Mouse (Mus musculus): ENCODE data around the gene Aoc3.
"Not testable (repeated sequence)": the region's sequence is repeated elsewhere in the genome, so short reads cannot be mapped to it uniquely, and the experiment has no call there.

Aoc3 gene

DNA sequence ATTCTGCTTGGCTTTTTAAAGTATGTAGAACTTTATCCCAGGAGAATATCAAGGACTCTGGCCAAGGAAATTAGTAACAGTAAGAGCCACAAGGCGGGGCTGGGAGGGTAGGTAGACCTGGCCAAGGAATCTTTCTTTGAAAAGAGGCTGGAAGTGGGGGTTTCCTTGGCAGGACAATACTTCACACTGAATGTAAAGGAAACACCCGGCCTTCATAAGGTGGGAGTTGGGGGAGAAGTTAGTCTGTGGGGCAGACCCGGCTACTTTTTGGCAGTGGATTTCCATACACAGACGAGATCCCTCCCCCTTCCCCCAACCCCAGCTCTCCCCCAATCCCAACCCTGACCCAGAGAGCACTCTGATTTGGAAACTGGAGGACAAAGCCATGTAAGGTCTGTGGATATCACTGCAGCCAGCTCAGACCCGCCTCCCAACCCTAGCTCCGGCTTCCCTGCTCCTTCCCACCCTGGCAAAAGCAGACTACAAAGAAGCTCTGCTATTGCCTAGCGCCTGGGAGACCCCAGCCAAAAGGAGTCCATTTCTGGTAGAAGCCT, at the start of gene Aoc3:
TSS of gene Aoc3 (plus strand) at position 235 of the 554 bp plus-strand sequence.
- DNase-seq: no peak

DNA sequence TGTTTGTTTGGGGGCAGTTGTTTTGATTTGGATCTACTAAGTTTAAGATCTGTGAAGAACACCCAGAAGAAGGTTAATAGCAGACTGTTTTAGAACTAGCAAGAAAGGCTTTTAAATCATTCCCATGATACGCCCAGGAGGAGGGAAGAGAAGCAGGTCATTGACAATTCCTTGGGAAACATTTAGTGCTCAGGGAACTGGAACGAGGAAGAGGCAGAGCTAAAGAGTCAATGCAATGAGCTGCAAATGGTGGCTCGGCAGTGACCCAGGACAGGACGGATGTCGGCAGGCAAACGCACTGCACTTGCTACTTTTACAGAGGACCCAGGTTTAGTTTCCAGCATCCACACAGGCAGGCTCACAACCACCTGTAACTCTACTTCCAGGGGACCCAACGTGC, 49.6 kb upstream of the Aoc3 start:
- no peak for DNase-seq

DNA sequence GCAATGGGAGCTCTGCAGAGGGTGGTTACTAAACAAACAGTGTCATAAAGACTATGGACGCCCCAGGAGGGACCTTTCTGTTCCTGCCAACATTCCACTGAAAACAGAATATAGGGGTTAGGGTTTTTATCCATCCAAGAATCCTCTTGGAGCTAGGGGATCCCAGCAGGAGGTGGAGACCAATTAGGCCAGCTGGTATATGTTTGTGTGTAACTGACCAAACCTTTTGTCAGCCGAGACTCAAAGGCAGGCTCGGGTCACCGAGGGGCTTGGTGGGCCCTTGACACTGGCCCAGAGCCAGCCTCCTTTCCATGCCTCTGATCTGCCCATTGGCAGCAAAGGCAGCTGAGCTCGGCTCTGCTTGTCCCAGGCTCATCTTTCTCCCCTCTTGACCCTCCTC, 47.5 kb upstream of the Aoc3 start:
- DNase-seq: no peak

DNA sequence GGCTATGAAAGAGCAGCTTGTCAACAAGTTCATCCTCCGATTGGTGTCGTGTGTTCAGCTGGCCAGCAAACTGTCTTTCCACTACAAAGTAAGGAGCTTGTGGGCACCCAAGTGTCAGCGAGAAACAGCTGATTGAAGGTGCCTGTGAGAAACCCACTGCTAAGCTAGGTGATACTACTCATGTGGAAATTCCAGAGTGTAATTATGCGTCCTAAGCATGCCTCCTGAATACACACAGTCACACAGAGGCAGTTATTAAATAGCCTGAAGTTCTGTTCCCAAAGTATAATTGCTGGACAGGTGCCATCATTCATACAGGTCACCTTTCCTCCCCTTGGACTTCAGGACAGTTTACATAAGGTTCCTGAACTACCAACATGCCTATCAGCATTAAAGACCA, 46.6 kb upstream of the Aoc3 start:
- DNase-seq: no peak

DNA sequence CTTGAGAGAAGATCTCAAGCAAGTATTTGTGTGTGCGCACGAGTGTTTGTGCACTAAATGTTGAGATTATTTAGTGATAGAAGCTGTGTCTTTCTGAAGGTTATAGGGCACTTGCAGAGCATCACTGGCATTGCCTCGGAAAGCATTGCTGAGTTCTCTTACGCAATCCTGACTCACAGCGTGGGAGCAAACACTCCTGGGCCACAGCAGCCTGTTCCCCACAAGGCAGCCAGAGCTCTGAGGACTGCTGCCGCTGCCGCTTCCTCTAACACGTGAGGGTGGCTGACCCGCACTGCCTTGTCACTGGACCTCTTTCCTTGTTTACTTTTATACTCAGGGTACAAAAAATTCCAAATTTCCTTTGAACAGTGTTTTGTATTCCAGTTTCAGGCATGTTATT, 43.1 kb upstream of the Aoc3 start:
- DNase-seq: peak; percentile 48

DNA sequence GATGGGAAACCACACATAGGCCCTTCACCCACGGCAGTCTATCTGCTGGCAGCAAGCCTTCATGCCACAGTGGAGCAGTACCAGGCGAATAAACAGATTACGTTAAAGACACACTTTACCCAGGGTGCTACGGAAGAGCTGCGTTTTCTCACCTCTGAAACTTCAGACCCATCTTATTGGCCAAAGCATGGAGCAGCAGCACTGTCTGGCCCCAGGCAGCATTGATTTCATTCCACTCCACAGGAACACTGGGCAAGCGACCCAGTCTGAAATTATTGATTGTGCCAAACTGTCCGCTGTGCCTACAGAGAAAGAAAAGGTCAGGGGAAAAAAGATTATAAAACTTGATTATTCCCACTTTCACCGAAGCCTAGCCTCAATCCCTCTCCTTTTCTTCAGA, 39.2 kb upstream of the Aoc3 start:
- DNase-seq: no peak

DNA sequence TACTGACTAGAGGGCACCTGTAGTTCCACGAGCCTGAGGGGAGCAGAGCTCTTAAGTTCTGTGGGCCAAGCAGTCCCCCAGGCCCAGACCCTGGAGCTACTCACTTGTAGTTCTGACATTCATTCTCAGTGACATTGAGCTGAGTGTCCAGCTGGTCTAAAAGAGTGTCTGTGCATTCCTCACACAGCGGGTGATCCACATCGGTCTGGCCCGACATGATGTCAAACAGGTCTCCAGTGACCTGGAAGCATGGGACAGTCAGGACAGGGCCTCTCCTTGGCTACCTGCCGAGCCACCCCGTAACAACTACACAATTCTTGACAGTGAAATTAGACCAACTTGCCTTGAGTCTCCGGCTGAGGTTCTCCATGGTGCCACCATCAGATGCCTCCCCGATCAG, 35.2 kb upstream of the Aoc3 start:
- DNase-seq: no peak

DNA sequence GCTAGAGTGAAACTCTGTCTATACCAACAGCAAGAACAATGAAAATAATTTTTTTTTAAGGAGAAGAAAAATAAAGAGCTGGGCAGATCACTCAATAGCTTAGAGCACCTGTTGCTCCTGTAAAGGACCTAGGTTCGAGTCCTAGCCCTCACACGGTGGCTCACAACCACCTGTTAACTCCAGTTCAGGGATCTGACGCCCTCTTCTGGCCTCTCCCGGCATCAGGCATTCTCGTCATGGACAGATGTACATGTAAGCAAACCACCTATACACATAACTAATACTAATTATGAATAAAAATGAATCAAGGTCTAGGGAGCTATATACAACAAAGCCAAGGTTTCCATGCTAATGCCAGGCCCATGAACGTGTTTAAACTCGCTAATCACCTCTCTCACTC, 29.5 kb upstream of the Aoc3 start:
- no peak for DNase-seq

DNA sequence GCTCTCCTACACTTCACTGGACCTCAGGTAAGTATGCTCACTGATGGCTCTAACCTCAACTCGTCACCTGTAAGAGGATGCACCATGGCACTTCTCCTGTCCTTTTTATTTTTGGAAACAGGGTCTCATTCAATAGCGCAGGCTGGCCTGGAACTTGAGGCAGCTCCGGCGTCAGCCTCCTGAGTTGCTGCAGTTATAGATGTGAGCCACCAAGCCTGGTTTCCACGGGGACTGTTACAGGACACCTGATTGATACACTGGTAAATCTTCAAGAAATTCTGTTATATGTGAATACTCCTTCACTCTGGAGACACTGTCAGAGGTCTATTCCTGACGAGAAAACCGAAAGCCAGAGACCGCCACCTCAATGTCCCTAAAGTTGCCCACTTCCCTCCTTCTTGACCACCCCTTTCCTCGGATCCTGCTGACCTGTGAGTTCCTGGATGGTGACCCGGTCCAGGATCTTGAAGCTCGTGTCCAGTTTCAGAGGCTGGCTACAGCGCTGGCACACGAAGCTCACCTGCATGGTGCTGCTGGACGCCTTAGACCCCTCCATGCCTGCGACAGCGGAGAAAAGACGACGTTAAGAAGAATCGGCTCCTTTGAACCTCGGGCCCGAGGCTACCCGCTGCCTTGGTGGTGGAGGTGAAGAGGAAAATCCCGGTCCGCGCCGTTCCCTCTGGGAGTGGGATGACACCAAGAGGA, 29.0 kb upstream of the Aoc3 start:
- DNase-seq: no peak

DNA sequence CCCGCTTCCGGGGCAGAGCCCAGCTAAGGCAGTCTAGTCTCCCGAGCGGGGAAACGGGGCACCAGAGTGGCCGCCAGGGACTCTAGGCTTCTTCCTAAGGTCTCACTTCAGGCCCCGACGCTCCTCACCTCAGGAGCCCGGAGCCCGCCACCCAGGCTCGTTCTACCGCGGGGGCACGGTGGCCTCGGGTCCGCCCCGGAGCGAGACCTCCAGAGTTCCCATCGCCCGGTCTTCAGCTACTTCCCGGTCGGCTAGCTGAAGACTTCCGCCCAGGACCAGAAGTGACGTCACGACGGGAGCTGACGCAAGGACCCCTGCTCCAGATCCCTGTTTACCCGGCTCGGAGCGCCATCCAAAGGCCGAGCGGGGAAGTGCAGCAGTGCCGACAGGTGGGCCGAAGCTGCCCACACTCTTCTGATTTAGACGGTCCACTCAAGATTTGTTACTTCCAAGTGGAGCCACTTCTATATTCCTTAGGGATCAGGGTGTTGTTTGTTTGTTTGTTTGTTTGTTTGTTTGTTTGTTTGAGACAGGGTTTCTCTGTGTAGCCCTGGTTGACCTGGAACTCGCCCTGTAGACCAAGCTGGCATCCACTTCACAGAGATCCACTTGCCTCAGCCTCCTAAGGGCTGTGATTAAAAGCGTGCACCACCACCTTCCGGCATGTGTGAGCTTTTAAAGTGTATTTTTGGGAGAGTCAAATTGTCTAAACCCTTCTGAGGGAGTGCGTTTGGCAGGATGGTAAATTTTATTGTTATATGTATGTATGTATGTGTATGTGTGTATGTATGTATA, 28.2 kb upstream of the Aoc3 start, which contains the start of gene Becn1:
TSS of gene Becn1 (minus strand) at position 283 of the 795 bp plus-strand sequence.
- DNase-seq: peak; percentile 96

DNA sequence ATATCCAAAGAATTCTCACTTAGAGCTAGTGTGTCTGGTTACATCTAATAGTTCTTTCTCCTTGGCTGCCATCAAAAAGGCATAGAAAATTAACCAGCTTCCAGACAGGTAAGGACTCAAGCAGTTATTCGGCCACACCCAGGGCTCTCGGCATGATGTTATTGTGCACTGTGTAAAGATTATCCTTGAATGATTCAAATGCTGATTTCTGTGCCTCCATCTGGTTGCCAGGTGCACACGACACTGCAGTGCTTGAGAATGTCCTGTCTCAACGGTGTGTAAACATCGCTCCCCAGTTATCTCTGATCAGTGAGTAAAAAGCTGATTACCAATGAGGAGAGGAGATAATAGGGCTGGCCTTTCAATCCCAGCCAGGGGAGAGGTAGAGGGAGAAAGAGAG, 22.7 kb upstream of the Aoc3 start:
- no peak for DNase-seq

DNA sequence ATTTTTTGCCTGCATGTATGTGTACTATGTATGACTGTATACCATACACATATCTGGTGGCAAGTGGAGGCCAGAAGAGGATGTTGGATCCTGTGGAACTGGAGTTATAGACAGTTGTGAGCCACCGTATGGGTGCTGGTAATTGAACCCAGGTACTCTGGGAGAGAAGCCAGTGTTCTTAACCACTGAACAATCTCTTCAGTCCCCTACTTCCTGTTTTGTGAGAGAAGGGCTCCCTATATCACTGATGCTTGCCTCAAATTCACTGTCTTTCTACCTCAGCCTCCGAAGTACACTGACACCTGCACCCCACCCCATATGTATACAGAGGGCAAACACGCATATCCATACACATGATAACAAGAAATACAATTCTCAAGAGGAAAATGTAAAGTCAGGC, 19.3 kb upstream of the Aoc3 start:
- DNase-seq: no peak

DNA sequence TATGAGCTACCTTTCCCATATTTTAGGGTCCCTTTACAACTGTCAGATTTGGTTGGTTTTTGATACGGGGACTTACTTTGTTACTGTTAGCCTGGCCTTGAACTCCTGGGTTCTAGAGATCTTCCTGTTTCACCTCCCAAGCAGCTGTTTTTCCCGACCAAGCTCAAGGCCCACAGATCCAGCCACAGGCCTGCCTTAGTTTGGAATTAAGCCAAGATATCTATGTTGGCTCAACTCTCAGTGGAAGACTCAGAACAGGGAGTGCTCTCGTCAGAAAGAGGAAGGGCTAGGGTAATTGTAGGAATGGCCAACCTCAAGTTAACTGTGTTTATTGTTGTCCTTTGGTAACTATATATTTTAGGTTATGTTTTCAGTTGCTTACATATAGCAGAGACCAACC, 18.3 kb upstream of the Aoc3 start:
- no peak for DNase-seq

DNA sequence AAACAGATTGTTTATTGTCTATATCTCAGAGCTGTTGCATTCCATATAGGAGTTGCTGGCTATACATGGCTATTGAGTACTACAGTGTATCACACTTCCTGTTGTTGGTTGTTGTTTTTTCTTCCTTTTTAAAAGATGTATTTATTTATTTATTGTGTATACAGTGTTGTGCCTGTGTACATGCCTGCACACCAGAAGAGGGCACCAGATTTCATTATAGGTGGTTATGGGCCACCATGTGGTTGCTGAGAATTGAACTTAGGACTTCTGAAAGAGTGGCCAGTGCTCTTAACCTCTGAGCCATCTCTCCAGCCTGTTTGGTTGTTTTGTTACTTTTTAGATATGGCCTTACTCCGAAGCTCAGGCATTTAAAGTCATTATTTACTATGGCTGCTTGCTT, 15.8 kb upstream of the Aoc3 start:
- DNase-seq: no peak

DNA sequence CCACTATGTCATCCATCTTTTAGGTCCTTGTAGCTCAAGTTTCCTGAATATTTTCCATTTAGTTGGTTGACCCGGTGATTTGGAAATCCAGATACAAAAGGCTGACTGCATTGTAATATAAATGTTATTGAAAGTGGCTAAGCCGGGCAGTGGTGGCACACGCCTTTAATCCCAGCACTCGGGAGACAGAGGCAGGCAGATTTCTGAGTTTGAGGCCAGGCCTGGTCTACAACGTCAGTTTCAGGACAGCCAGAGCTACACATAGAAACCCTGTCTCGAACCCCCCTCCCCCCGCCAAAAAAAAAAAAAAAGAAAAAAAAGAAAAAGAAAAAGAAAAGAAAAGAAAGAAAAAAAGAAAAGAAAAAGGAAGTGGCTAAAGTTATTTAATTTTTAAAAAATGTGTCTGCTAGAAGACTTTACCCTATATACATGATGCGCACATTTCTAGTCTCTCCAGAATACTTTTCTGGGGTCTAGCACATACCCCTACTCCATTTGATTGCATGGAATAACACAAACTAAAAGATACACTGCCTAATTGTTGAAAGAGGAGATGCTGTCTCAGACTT, 15.2 kb upstream of the Aoc3 start:
- DNase-seq: no peak

DNA sequence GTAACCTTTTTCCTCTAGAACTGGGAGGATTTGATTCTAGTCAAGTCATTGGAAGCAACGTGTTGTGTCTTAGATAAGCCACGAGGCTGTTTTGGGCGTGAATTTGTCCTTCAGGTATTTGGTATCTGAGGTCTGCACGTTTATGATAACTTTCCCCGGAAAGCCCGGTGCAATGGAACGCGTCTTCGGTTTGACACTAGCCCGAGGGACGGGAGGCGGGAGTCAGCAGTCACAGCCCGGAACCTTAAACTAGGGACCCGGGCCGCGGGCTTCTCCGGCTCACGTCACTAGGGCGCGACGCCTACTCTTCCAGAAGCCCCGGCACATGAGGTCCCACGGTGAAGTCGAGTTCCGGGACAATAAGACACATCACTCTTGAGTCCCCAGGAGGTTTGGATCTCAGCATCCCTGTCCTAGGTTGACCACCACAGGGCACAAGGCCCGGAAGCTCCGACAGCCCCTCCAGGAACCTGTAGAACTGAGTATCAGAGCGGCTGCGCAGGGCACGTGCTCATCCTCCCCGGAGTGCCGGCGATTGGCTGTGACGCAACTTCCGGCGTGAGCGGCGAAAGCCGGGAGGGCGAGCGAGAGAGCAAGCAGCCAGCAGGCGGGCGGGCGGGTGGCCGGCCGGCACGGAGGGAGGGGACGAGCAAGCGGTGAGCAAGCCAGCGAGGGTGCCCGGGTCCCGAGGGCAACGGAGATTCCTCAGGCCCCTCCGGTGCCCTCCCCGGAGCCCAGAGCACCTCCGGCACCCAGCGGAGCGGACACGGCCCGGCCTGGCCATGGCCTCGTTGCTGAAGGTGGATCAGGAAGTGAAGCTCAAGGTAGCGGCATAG, 14.5 kb upstream of the Aoc3 start, which contains the start of gene Psme3:
TSS of gene Psme3 (plus strand) at position 549 of the 836 bp plus-strand sequence.
- DNase-seq: peak; percentile 94

DNA sequence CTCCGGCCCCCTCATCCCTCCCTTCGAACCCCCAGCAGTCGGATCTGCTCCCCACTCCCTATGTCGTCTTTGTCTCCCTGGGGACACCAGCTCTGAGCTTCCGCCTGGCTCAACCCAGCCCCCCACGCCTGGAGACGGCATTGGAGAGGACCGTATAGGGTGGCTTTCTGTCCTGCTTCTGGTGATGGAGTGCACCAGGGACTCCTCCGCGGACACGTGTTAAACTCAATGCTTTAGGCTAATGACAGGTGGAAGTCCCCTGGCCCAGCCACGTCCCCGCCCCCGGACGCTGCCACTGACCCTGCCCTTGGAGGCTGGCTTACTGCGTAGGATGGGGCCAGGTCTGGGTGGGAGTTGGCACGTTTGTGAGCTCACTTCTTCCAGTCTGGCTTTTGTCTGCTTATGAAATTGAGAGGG, 13.9 kb upstream of the Aoc3 start:
- DNase-seq: peak; percentile 20

DNA sequence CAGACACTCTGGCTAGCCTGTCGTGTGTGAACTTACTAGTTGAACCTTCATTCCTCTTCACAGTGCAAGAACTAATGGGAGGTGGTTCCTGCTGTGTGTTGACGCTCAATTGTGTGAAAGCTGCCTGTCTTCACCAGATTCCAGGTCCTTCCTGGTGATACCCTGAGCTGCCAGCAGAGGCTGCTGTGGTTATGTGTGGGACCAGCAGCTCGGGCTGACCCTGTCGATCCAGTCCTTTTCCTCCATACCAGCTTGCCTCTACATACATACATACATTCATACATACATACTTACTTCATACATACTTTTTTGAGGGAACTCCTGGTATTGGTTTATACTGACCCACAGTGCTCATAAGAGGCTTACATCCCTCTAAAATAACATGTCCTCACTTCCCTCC, 6.8 kb upstream of the Aoc3 start:
- DNase-seq: peak; percentile 68

DNA sequence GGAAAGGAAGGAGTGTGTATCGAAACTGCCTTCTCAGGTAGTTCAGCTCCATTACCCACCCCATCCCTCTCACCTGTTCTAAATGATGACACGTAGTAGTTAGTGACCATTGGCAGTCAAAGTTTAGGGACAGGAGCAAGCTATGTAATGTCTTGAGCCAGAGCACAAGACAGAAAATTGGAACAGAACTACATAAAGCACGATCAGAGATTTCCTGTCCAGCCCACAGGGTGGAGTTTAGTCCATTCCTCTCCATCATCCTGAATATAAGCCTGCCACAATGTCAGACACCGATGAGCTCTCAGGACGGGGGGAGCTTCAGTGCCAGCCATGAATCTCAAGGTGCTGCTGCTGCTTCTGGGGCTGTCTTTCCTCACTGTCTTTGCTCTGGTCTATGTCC, 5.6 kb upstream of the Aoc3 start, which contains the start of gene Aoc2:
TSS of gene Aoc2 (plus strand) at position 301 of the 400 bp plus-strand sequence.
- DNase-seq: no peak

DNA sequence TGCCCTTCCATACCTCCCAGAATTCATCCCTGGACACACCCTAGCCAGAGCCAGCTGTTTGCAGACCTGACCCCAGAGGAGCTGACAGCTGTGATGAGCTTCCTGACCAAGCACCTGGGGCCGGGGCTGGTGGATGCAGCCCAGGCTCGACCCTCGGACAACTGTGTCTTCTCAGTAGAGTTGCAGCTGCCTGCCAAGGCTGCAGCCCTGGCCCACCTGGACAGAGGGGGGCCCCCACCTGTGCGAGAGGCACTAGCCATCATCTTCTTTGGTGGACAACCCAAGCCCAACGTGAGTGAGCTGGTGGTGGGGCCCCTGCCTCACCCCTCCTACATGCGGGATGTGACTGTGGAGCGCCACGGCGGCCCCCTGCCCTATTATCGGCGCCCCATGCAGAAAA, 5.2 kb upstream of the Aoc3 start:
- not testable (repeated sequence) for DNase-seq

DNA sequence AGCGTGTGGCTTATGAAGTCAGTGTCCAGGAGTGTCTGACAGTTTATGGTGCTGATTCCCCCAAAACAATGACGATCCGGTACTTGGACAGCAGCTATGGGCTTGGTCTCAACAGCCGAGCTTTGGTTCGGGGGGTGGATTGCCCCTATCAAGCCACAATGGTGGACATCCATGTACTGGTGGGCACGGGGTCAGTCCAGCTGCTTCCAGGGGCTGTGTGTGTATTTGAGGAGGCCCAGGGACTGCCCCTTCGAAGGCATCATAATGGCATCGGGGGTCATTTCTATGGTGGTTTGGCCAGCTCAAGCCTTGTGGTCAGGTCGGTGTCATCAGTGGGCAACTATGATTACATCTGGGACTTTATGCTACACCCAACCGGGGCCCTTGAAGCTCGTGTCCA, 4.3 kb upstream of the Aoc3 start:
- DNase-seq: no peak

DNA sequence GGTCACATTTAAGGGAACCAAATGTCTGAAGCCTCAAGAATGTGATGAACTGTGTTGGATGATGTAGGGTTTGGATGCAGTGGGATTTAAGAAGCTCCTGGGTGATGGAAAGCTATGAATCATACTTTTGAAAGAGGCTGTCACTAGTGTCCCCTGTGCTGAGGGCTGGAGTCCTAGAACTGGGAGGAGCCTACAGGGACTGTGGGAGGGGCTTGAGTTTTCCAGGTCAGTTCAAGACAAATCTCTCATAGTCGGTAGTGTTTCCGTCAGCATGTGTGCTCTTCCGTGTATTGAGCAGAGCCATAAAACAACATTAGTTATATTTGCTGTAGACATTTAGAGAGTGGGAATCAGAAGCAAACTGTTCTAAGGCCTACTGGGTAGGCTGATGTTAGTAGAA, 3.1 kb upstream of the Aoc3 start:
- DNase-seq: no peak

All from layer of hippocampus, adult 9-11 months (tissue).